Mouse (Mus musculus) ES-E14 (cell line): ENCODE data around the gene Exosc6.

Experiments
- CHD2 ChIP-seq: IDR thresholded peaks from 2 replicates; pipeline ENCODE4 v1.6.1; 2014; ENCODE audit warnings: mild to moderate bottlenecking, low read depth, low read length, inconsistent platforms
- ZC3H11A ChIP-seq: IDR thresholded peaks from 2 replicates; pipeline ENCODE4 v1.6.1; 2012; ENCODE audit warnings: low read depth, mild to moderate bottlenecking, inconsistent platforms, low read length, borderline replicate concordance

- TF ChIP-seq ZC3H11A (no peak), CHD2 (no peak)
Measured at GRCm38 (mm10) chr8:111048694-111049093, 7.4 kb upstream of the Exosc6 start.
